Mouse (Mus musculus) urinary bladder, postnatal 10 days (tissue): ENCODE measurements around the gene Pde6h.
"Not testable (repeated sequence)": the region's sequence is repeated elsewhere in the genome, so short reads cannot be mapped to it uniquely, and the experiment has no call there.

Experiments
- DNase-seq: peaks from one replicate; pipeline ENCODE4 v3.0.0; 2022; ENCODE audit warnings: low spot score

The Pde6h gene

GRCm38 (mm10) chr6:136941051-136942021 is 17.7 kb downstream of the Pde6h start, which contains the start of gene Arhgdib:
Gene Arhgdib (minus strand): TSS chr6:136941899.
- no peak for DNase-seq

- DNase-seq, result no peak
These were observed 18.6 kb downstream of the Pde6h start for GRCm38 (mm10) chr6:136942280-136942679.

- no peak for DNase-seq
These were observed 19.8 kb downstream of the Pde6h start for GRCm38 (mm10) chr6:136943392-136943791.

GRCm38 (mm10) chr6:136944511-136944910 is 20.9 kb downstream of the Pde6h start:
- DNase-seq, result no peak

- no peak for DNase-seq
These were observed 22.6 kb downstream of the Pde6h start for GRCm38 (mm10) chr6:136946241-136946640.

GRCm38 (mm10) chr6:136946943-136947342 is 23.3 kb downstream of the Pde6h start:
- DNase-seq, result no peak

- DNase-seq, result no peak
These were observed 24.1 kb downstream of the Pde6h start for GRCm38 (mm10) chr6:136947716-136948115.

GRCm38 (mm10) chr6:136950171-136950570 is 26.5 kb downstream of the Pde6h start:
- DNase-seq, result no peak

- DNase-seq, result no peak
These were observed 29.3 kb downstream of the Pde6h start for GRCm38 (mm10) chr6:136952930-136953329.

- no peak for DNase-seq
These were observed 30.6 kb downstream of the Pde6h start for GRCm38 (mm10) chr6:136954192-136954591.

GRCm38 (mm10) chr6:136954715-136955114 is 31.1 kb downstream of the Pde6h start:
- no peak for DNase-seq

- no peak for DNase-seq
These were observed 31.6 kb downstream of the Pde6h start for GRCm38 (mm10) chr6:136955240-136955639.

GRCm38 (mm10) chr6:136957062-136957461 is 33.4 kb downstream of the Pde6h start:
- no peak for DNase-seq

GRCm38 (mm10) chr6:136959131-136959530 is 35.5 kb downstream of the Pde6h start:
- no peak for DNase-seq

GRCm38 (mm10) chr6:136962957-136963356 is 39.3 kb downstream of the Pde6h start:
- DNase-seq, result no peak

- DNase-seq, result no peak
These were observed 41.2 kb downstream of the Pde6h start for GRCm38 (mm10) chr6:136964609-136965510.

- no peak for DNase-seq
These were observed 42.3 kb downstream of the Pde6h start for GRCm38 (mm10) chr6:136965912-136966311.

GRCm38 (mm10) chr6:136967466-136967865 is 43.8 kb downstream of the Pde6h start:
- no peak for DNase-seq

GRCm38 (mm10) chr6:136968877-136969276 is 45.2 kb downstream of the Pde6h start:
- DNase-seq, result not testable (repeated sequence)

GRCm38 (mm10) chr6:136979274-136980082 is 55.8 kb downstream of the Pde6h start:
- DNase-seq, result no peak

GRCm38 (mm10) chr6:136980331-136980746 is 56.7 kb downstream of the Pde6h start:
- DNase-seq, result no peak

GRCm38 (mm10) chr6:136982581-136982980 is 58.9 kb downstream of the Pde6h start:
- DNase-seq, result no peak
